Mouse (Mus musculus): ENCODE results near the gene Mab21l1.

DNA sequence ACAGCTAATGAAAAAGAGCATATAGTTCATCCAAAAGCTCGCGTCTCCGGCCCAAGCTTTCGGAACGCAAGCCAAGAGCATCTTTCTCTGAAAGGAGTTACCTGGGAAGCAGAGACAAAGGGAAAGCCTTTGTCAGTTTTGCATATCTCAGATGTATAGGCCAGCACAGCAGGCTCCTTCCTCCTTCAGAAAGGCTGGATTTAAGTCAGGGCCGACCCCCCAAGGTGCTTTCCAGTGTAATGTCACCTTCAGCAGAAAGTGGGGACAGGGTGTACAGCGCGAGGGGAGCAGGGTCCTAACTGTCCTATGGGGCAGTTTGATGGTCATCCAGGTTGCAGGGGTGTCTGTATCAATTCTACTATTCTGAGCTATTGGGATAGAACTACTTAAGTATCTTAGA lies 18.7 kb upstream of the Mab21l1 start:
- TF ChIP-seq CTCF (IDR thresholded peaks at IDR 0.05; ENCODE audit: borderline replicate concordance, insufficient read depth, low read depth, low read length) (no peak), POLR2A (IDR thresholded peaks at IDR 0.05; ENCODE audit: borderline replicate concordance, insufficient read depth, low read length) (no peak)
